Mouse (Mus musculus): ENCODE data around the gene Hps3. TPM values are rescaled to one million over a fixed set of nuclear protein-coding genes. Genes with fewer than 3 reads are reported as not detected.
"Not testable (repeated sequence)": the region's sequence is repeated elsewhere in the genome, so short reads cannot be mapped to it uniquely, and the experiment has no call there.

Gene Hps3
- total RNA-seq, 1 experiment from 2014 or later = 27.1 TPM

DNA sequence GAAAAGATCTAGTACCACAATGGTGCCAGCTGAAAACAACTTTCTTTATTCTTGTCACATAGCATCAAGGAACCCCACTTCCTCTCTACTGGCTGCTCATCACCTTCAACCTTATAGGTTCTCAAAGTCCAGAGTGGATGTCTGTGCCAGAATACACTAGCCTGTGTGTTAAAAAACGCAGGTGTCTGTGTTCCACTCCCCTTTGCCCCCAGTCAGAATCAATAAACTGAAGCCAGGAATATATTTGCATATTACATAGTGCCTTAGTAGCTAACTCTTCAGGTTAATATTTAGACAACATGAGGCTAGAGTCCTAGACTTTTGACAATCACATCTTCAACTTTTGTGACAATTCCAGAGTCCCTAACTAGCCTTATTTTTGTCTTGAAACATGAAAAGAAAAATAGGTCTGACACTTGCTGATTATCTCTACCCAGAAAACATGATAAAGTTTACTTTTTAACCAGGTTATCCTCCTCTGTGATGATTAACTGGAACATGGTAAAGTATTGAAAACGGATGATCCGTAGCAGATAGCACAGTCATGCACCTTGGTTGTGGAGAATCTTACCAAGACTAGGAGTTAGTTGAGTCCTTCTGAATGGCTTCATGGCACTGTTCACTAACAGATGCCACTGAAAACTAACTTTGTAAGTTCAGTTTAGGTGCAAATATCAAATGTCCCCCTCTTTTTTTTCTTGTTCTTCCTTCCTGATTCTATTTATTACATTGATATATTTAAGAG lies 72.2 kb downstream of the Hps3 start:
- no peak for ATAC-seq (replicated peaks in 1 of 2; ENCODE audit: insufficient read depth in 1 of 2, low FRiP score in 2 of 2, low TSS enrichment in 1 of 2, low read depth in 1 of 2, poor library complexity in 2 of 2, severe bottlenecking in 2 of 2)

DNA sequence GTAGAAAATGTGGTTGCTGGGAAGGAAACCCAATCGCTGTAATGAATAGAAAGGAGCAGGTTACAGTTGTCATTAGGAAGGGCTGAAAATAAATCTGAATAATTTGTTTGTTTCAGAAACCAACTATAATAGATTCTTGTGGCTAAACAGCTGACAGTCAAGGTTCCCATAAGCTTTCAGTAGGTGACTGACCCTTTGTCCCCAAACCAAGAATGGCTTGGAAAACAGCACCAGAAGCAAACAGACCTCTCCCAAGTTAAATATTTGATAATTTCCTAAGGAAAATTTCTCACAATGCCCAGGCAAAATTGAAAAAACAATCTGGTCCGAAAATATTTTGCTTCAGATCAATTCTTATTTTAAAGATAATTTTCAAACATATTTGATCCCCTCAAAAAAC lies 73.8 kb downstream of the Hps3 start:
- ATAC-seq (replicated peaks in 1 of 2; ENCODE audit: insufficient read depth in 1 of 2, low FRiP score in 2 of 2, low TSS enrichment in 1 of 2, low read depth in 1 of 2, poor library complexity in 2 of 2, severe bottlenecking in 2 of 2) = no peak

GRCm38 (mm10) chr3:19960570-19961114 lies 74.5 kb downstream of the Hps3 start:
- ATAC-seq (replicated peaks in 1 of 2; ENCODE audit: insufficient read depth in 1 of 2, low FRiP score in 2 of 2, low TSS enrichment in 1 of 2, low read depth in 1 of 2, poor library complexity in 2 of 2, severe bottlenecking in 2 of 2) = no peak

- ATAC-seq (replicated peaks in 1 of 2; ENCODE audit: insufficient read depth in 1 of 2, low FRiP score in 2 of 2, low TSS enrichment in 1 of 2, low read depth in 1 of 2, poor library complexity in 2 of 2, severe bottlenecking in 2 of 2) = no peak
Measured at GRCm38 (mm10) chr3:19958983-19959382, 76.1 kb downstream of the Hps3 start.

DNA sequence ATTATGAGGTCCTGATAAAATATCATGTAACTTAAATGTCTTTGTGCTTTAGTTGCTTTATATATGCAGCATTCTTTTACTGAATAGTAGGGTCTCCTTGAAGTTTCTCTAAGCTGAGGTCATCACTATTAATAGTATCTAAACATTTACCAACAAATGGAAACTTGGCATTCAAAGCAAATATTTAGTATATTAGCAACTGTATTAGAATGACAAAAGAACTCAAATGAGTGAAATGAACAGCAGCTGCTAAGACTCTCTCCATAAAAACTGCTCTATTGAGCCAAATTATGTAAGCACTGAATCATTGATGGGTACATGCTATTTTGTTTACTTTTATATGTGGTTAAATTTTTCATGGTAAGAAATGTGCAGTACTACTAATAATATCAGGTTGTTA lies 77.1 kb downstream of the Hps3 start:
- ATAC-seq (replicated peaks in 1 of 2; ENCODE audit: insufficient read depth in 1 of 2, low FRiP score in 2 of 2, low TSS enrichment in 1 of 2, low read depth in 1 of 2, poor library complexity in 2 of 2, severe bottlenecking in 2 of 2) = no peak

GRCm38 (mm10) chr3:19956885-19957284 lies 78.2 kb downstream of the Hps3 start, which contains the start of gene Cp:
Gene Cp, plus strand, starts transcription at chr3:19957054.
- no peak for ATAC-seq (replicated peaks in 1 of 2; ENCODE audit: insufficient read depth in 1 of 2, low FRiP score in 2 of 2, low TSS enrichment in 1 of 2, low read depth in 1 of 2, poor library complexity in 2 of 2, severe bottlenecking in 2 of 2)

DNA sequence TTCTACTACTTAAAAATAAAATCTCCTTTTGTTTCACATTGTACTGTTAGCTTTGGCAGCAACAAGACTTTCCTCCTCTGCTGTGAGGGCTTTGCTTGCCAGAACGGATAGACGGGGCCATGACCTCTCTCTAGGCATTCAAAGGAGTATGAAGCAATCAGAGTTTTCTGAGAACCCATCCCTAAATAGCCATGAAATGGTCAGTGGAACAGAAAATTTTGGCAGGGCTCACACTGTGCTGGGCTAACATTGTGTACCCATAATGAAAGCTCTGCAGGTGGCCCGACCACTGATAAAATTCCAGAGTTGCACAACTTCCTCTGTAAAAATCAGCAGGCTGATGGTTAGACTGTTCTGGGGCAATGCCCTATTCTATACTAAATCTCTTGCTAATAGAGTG lies 81.2 kb downstream of the Hps3 start:
- peak; percentile 51 to 56; a peak in 3 of 4 replicates for ATAC-seq (replicated peaks in 1 of 2; ENCODE audit: insufficient read depth in 1 of 2, low FRiP score in 2 of 2, low TSS enrichment in 1 of 2, low read depth in 1 of 2, poor library complexity in 2 of 2, severe bottlenecking in 2 of 2)

DNA sequence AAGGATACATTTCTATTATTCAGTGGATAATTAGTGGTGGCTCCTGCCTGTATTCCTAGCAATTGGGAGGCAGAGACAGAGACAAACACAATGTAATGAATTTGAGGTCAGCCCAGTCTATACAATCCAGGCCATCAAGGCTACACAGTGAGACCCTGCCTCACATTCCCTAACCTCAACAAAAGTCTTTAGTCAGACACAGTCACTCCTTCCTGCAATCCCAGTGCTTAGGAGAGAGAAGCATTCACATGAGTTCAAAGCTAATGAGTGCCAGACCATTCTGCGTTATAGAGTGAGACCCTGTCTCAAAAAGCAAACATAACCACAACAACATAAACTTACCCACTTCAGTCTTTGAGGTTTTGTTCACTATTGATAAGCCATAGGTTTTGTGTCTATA lies 81.7 kb downstream of the Hps3 start:
- ATAC-seq (replicated peaks in 1 of 2; ENCODE audit: insufficient read depth in 1 of 2, low FRiP score in 2 of 2, low TSS enrichment in 1 of 2, low read depth in 1 of 2, poor library complexity in 2 of 2, severe bottlenecking in 2 of 2) = no peak

- ATAC-seq (replicated peaks in 1 of 2; ENCODE audit: insufficient read depth in 1 of 2, low FRiP score in 2 of 2, low TSS enrichment in 1 of 2, low read depth in 1 of 2, poor library complexity in 2 of 2, severe bottlenecking in 2 of 2) = not testable (repeated sequence)
Measured at GRCm38 (mm10) chr3:19949401-19949800, 85.7 kb downstream of the Hps3 start.

DNA sequence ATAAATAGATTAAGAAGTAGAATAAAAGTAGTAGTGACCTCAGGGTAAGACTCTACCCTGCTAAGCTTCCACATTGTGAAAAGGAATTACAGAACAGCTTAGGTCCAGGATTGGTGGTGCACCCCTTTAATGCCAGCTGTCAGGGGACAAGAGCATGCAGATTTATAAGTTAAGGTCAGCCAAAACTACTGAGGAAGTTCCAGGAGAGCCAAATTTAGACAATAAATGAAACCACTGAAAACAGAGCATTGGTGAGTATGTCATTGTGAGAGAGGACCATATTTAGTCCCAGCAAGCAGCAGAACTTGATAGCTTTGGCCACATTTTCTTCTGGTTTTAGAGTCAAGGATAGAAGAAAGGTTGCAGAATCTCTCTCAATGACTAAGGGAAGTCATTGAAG lies 86.6 kb downstream of the Hps3 start:
- ATAC-seq (replicated peaks in 1 of 2; ENCODE audit: insufficient read depth in 1 of 2, low FRiP score in 2 of 2, low TSS enrichment in 1 of 2, low read depth in 1 of 2, poor library complexity in 2 of 2, severe bottlenecking in 2 of 2) = no peak

Other genes starting within 250 kb of the Hps3 start
- 1.1 TPM in 1 of 2 replicates, not detected in the other for gene Cp, start 78.3 kb downstream of the Hps3 start, total RNA-seq (2017)
- 55.3 and 76.6 TPM in 2 replicates for gene Hltf, start 22.5 kb upstream of the Hps3 start, total RNA-seq (2017)
- gene Gyg, start 120.0 kb upstream of the Hps3 start, total RNA-seq (2017) = 35.1 and 41.8 TPM in 2 replicates
- gene Cpa3, start 206.9 kb upstream of the Hps3 start, total RNA-seq (2017) = 25.3 and 46.5 TPM in 2 replicates
- not detected in 2 replicates for gene Cpb1, start 240.4 kb upstream of the Hps3 start, total RNA-seq (2017)